Mouse (Mus musculus): Measurements from ENCODE around the gene Mael. TPM values are rescaled to one million over a fixed set of nuclear protein-coding genes. Genes with fewer than 3 reads are reported as not detected.

Mael gene
- polyA plus RNA-seq (2012; ENCODE audit: insufficient read depth, low replicate concordance), result not detected in 2 replicates

- no peaks in the 10 kb centered on the region for H3K4me1 ChIP-seq
- H3K27me3 ChIP-seq (replicated peaks), result peaks cover 2% of the 10 kb centered on the region
- no peaks in the 10 kb centered on the region for H3K36me3 ChIP-seq (replicated peaks; ENCODE audit: low read length)
- peaks cover 7% of the 10 kb centered on the region for H3K9me3 ChIP-seq
- no peak within 1 kb of the TSS for H3K4me3 ChIP-seq (replicated peaks)
- TF ChIP-seq FLI1 (IDR thresholded peaks at IDR 0.05; ENCODE audit: low read length), result no peak
- no peak for TF ChIP-seq GATA1 (IDR thresholded peaks at IDR 0.05; ENCODE audit: borderline replicate concordance, low read length)
Observed at GRCm38 (mm10) chr1:166238315-166238969, at the start of gene Mael. Mael (minus strand) TSS chr1:166238747.

- H3K4me3 ChIP-seq (replicated peaks), result no peak overlapping the region
- peaks cover 5% of the 10 kb centered on the region; the same call in 1 of the 2 replicates for H3K4me1 ChIP-seq
- H3K9me3 ChIP-seq, result peaks cover 6% of the 10 kb centered on the region; the same call in 1 of the 2 replicates
- TF ChIP-seq GATA1 (IDR thresholded peaks at IDR 0.05; ENCODE audit: borderline replicate concordance, low read length) (no peak), FLI1 (IDR thresholded peaks at IDR 0.05; ENCODE audit: low read length) (no peak)
- H3K36me3 ChIP-seq (replicated peaks; ENCODE audit: low read length), result no peaks in the 10 kb centered on the region
- peaks cover 20% of the 10 kb centered on the region for H3K27me3 ChIP-seq (replicated peaks)
Observed at GRCm38 (mm10) chr1:166286231-166286630, 47.7 kb upstream of the Mael start.

GRCm38 (mm10) chr1:166284390-166284789, 45.8 kb upstream of the Mael start:
- Histone ChIP-seq H3K9me3 (peaks cover 6% of the 10 kb centered on the region; the same call in 1 of the 2 replicates), H3K27me3 (replicated peaks) (peaks cover 27% of the 10 kb centered on the region), H3K4me3 (replicated peaks) (no peak overlapping the region), H3K4me1 (peaks cover 5% of the 10 kb centered on the region; the same call in 1 of the 2 replicates), H3K36me3 (replicated peaks; ENCODE audit: low read length) (no peaks in the 10 kb centered on the region)
- TF ChIP-seq FLI1 (IDR thresholded peaks at IDR 0.05; ENCODE audit: low read length), result no peak

DNA sequence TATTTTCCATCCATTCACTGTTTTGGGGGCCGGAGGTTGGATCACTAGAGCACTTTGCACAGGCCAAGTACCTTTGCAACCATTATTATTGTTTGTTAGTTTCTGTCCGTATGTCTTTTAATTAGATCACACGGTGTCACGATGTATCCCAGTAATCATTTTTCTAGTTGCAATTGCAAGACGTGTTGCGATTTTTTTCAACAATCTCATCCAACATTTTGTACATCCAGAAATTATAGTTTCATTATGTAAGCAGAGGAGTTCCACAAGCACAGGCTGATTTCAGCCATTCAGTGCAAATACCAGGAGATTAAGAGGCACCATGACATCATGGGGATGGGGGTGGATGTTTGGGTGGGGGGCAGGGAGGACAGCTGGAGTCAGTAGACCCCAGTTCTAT, 44.9 kb upstream of the Mael start:
- Histone ChIP-seq H3K4me1 (peaks cover 5% of the 10 kb centered on the region; the same call in 1 of the 2 replicates), H3K27me3 (replicated peaks) (peaks cover 27% of the 10 kb centered on the region)
- TF ChIP-seq GATA1 (IDR thresholded peaks at IDR 0.05; ENCODE audit: borderline replicate concordance, low read length) (no peak), FLI1 (IDR thresholded peaks at IDR 0.05; ENCODE audit: low read length) (no peak)

GRCm38 (mm10) chr1:166282597-166283210, 44.2 kb upstream of the Mael start:
- TF ChIP-seq FLI1 (IDR thresholded peaks at IDR 0.05; ENCODE audit: low read length) (no peak), GATA1 (IDR thresholded peaks at IDR 0.05; ENCODE audit: borderline replicate concordance, low read length) (no peak)
- Histone ChIP-seq H3K4me1 (peaks cover 5% of the 10 kb centered on the region; the same call in 1 of the 2 replicates), H3K4me3 (replicated peaks) (peak overlapping the region; percentile 4), H3K9me3 (peaks cover 6% of the 10 kb centered on the region; the same call in 1 of the 2 replicates), H3K36me3 (replicated peaks; ENCODE audit: low read length) (no peaks in the 10 kb centered on the region), H3K27me3 (replicated peaks) (peaks cover 27% of the 10 kb centered on the region)

More for the DNA sequence above, 44.9 kb upstream of the Mael start:
- Histone ChIP-seq H3K4me3 (replicated peaks) (no peak overlapping the region), H3K9me3 (peaks cover 6% of the 10 kb centered on the region; the same call in 1 of the 2 replicates), H3K36me3 (replicated peaks; ENCODE audit: low read length) (no peaks in the 10 kb centered on the region)

GRCm38 (mm10) chr1:166281836-166282235, 43.3 kb upstream of the Mael start:
- peaks cover 5% of the 10 kb centered on the region; the same call in 1 of the 2 replicates for H3K4me1 ChIP-seq
- no peak overlapping the region for H3K4me3 ChIP-seq (replicated peaks)
- H3K9me3 ChIP-seq, result peaks cover 6% of the 10 kb centered on the region; the same call in 1 of the 2 replicates
- H3K27me3 ChIP-seq (replicated peaks), result peaks cover 27% of the 10 kb centered on the region
- H3K36me3 ChIP-seq (replicated peaks; ENCODE audit: low read length), result no peaks in the 10 kb centered on the region
- TF ChIP-seq FLI1 (IDR thresholded peaks at IDR 0.05; ENCODE audit: low read length) (no peak), GATA1 (IDR thresholded peaks at IDR 0.05; ENCODE audit: borderline replicate concordance, low read length) (no peak)

DNA sequence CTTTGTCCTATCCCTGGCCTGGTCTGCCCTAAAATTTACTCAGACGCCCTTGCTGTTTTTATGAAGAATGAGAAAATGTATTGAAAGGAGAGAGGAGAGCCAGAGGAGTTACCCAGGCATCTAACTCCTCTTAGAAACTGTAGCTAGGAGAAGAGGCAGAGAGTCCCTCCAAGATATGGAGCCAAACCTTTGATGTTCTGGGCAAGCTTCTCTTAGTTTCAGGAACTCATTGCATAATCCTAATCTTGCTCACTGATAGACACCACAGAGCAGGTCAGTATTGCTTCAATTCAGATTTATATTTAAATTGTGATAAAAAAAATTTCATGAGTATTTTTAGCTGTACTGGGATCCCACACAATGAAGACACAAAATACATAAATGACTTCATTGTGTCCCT, 42.7 kb upstream of the Mael start:
- no peak for TF ChIP-seq FLI1 (IDR thresholded peaks at IDR 0.05; ENCODE audit: low read length)
- no peak for TF ChIP-seq GATA1 (IDR thresholded peaks at IDR 0.05; ENCODE audit: borderline replicate concordance, low read length)
- Histone ChIP-seq H3K36me3 (replicated peaks; ENCODE audit: low read length) (no peaks in the 10 kb centered on the region), H3K27me3 (replicated peaks) (peaks cover 27% of the 10 kb centered on the region), H3K4me3 (replicated peaks) (no peak overlapping the region), H3K9me3 (peaks cover 6% of the 10 kb centered on the region; the same call in 1 of the 2 replicates), H3K4me1 (peaks cover 5% of the 10 kb centered on the region; the same call in 1 of the 2 replicates)

DNA sequence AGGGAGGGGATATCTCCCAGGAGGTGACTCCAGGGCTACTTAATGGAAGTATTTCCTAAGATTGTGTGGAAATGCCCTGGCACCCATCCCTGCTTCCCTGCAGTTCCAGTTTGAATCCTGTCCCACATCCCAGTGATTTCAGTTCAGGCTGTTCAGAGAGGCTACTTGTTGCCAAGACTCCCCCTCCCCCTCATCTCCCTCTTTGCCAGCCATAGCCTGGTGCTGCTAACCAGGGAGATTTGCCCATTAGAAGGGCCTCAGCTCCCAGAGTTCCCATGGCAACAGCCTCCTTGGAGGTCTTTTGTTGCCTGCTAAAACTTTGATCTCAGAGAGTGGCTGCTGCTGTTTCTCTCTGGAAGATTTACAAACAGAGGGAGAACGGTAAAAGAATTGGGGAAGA, 42.0 kb upstream of the Mael start:
- Histone ChIP-seq H3K36me3 (replicated peaks; ENCODE audit: low read length) (no peaks in the 10 kb centered on the region), H3K4me3 (replicated peaks) (no peak overlapping the region), H3K27me3 (replicated peaks) (peaks cover 26% of the 10 kb centered on the region), H3K9me3 (peaks cover 6% of the 10 kb centered on the region; the same call in 1 of the 2 replicates), H3K4me1 (peaks cover 5% of the 10 kb centered on the region; the same call in 1 of the 2 replicates)
- no peak for TF ChIP-seq GATA1 (IDR thresholded peaks at IDR 0.05; ENCODE audit: borderline replicate concordance, low read length)
- no peak for TF ChIP-seq FLI1 (IDR thresholded peaks at IDR 0.05; ENCODE audit: low read length)

GRCm38 (mm10) chr1:166279580-166280206, 41.1 kb upstream of the Mael start:
- Histone ChIP-seq H3K36me3 (replicated peaks; ENCODE audit: low read length) (no peaks in the 10 kb centered on the region), H3K4me1 (peaks cover 5% of the 10 kb centered on the region; the same call in 1 of the 2 replicates), H3K27me3 (replicated peaks) (peaks cover 26% of the 10 kb centered on the region), H3K4me3 (replicated peaks) (no peak overlapping the region), H3K9me3 (peaks cover 6% of the 10 kb centered on the region; the same call in 1 of the 2 replicates)
- no peak for TF ChIP-seq FLI1 (IDR thresholded peaks at IDR 0.05; ENCODE audit: low read length)
- TF ChIP-seq GATA1 (IDR thresholded peaks at IDR 0.05; ENCODE audit: borderline replicate concordance, low read length), result no peak

Data from megakaryocyte, embryonic 14.5 days (primary cell).